Mouse (Mus musculus) lung, postnatal 0 days (tissue): ENCODE data around the gene Cdk20.

Experiments
- CTCF ChIP-seq: IDR thresholded peaks from 2 replicates; pipeline ENCODE4 v1.5.1; 2016; ENCODE audit warnings: antibody characterized with exemption, mild to moderate bottlenecking
- EP300 ChIP-seq: IDR thresholded peaks from 2 replicates; pipeline ENCODE4 v1.6.1; 2016; ENCODE audit warnings: antibody characterized with exemption, mild to moderate bottlenecking, control low read depth

- TF ChIP-seq CTCF (no peak), EP300 (no peak)
These were observed 32.2 kb upstream of the Cdk20 start for GRCm38 (mm10) chr13:64399906-64400305.
